Mouse (Mus musculus) left cerebral cortex, adult 2 months (tissue): ENCODE data around the gene Rbp7. TPM values are rescaled to one million over a fixed set of nuclear protein-coding genes. Genes with fewer than 3 reads are reported as not detected.
"Not testable (repeated sequence)": the region's sequence is repeated elsewhere in the genome, so short reads cannot be mapped to it uniquely, and the experiment has no call there.

Source experiments
- DNase-seq, 2 experiments: peaks; one replicate each; pipeline ENCODE4 v3.0.0; 2021 to 2022; ENCODE audit warnings: low spot score in 2 of 2, mixed read lengths in 1 of 2; ENCODE audit errors: extremely low spot score in 1 of 2
- H3K27ac ChIP-seq: fragments of 200-600 bp; 2 replicates; pipeline ENCODE4 v1.8.1; 2022
- H3K4me3 ChIP-seq: fragments of 200-600 bp; 2 replicates; pipeline ENCODE4 v1.8.1; 2022
- CTCF ChIP-seq: fragments of 200-600 bp; IDR thresholded peaks from 2 replicates; pipeline ENCODE4 v1.8.1; 2022; ENCODE audit warnings: antibody characterized with exemption, mild to moderate bottlenecking, moderate library complexity
- intact Hi-C: fragments of 180-260 bp; cut with DNase I; formaldehyde crosslinking; loops from one replicate; pipeline ENCODE4 v1.15.1; 2025
- total RNA-seq, 2 experiments: library from RNA; stranded (reverse); gene quantifications; 2 replicates each; pipeline ENCODE4 v1.2.3; 2021

Gene Rbp7
- total RNA-seq, 2 experiments from 2014 or later = not detected

DNA sequence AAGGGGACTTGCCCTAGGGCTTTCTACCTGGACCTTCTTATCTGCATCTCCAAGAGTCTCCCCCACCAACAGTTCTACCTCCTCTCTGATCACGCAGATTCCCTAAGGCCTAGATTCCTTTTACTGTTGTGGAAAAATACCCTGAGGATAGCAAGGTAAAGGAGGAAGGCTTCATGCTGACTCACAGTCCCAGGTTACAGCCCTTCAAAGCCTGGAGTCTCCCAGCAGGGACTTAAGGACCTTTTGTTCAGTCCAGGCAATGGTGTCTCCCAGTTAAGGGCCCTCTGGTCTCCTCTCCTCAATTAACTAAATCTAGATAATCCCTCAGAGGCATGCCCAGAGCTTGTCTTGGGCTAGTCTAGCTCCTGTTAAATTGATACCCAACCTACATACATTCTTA lies 8.5 kb downstream of the Rbp7 start:
- no peak overlapping the region for H3K27ac ChIP-seq
- H3K4me3 ChIP-seq = no peak overlapping the region
- intact Hi-C loops = loop anchor here (10.0 kb wide), 1 partner anchor 302 kb away; no protein-coding TSS in a partner anchor
- no peak for TF ChIP-seq CTCF
- DNase-seq = no peak

DNA sequence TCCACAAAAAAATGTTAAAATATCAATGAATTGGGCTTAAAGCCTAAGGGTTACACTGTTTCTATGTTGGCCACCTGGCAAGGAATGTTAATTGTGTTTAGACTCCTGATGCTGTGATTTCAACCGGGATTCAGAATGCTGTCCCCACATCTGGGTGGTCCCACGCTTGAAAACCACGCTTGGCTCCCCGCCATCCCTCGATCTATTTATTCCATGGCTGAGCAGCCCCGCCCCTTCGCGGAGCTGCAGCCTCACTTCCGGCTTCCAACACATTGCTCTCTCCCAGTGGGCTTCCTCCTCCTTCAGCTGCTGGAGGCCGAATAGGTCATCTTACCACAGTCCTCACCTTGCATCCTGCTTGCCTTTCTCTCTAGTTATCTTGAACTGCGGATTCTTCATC lies 8.9 kb downstream of the Rbp7 start:
- DNase-seq = peak; percentile 16
- Histone ChIP-seq H3K27ac (peak overlapping the region; percentile 80), H3K4me3 (no peak overlapping the region; the same call in 1 of the 2 replicates)
- intact Hi-C loops = loop anchor here (2.0 to 10.0 kb wide), 2 partner anchors 19 to 301 kb away; partner anchors contain the start of gene Ube4b
- no peak for TF ChIP-seq CTCF

DNA sequence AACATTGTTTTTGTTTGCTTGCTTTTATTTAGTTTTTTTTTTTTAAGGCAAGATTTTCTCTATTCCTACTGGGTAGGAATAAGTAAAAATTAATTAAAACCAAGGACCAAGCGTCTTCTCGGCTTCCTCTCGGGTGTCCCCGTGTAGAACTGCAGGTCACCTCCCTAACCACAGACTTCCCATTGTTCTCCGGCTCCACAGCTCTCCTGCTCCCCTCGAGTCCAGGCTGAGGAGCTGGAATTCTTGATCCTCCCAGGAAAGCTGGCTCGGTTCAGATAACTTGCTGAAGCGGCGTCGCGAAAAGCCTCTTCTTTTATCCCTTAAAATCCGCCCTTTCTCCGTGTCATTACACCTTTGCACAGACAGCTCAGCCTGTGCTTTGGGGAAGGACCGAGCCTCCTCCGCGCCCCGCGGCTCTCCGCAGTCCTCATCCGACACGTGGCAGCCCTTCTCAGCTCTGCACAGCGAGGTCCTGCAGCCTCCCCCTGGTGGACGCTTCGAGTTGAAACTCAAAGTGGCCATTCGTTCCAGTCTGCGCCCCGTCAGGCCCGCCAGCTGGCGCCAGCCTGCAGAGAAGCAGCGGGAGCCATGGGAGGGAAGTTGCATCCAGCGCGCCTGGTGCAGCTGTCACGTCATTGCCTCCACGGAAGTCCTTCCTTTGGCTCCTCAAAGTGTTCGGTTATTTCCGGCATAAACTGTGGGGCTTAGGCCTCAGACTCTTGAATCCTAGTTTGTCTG lies 9.6 kb downstream of the Rbp7 start:
- peak overlapping the region; percentile 80 for H3K27ac ChIP-seq
- H3K4me3 ChIP-seq = peak overlapping the region; percentile 43
- intact Hi-C loops = loop anchor here (2.0 to 10.0 kb wide), 2 partner anchors 18 to 300 kb away; partner anchors contain the start of gene Ube4b
- peak; percentile 75 for TF ChIP-seq CTCF
- peak; percentile 83 to 85 for DNase-seq

DNA sequence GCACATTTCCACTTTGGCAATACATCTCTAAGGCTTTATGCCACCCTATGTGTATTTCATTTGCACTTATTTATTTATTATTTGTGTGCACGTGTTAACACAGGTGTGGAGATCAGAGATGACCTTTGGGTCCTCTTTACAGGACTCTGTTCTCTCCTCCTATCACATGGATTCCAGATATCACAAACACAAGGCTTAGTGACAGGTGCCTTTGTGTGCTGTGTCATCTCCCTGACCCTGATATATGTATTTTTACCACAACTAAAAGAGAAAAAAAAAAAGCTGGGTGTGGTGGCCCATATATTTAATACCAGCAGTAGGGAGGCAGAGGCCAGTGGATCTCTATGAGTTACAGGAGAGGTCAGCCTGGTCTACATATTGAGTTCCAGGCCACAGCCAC lies 10.3 kb downstream of the Rbp7 start:
- intact Hi-C loops = loop anchor here (2.0 to 10.0 kb wide), 2 partner anchors 18 to 300 kb away; partner anchors contain the start of gene Ube4b
- no peak for DNase-seq
- H3K4me3 ChIP-seq = no peak overlapping the region
- H3K27ac ChIP-seq = no peak overlapping the region
- TF ChIP-seq CTCF = no peak

DNA sequence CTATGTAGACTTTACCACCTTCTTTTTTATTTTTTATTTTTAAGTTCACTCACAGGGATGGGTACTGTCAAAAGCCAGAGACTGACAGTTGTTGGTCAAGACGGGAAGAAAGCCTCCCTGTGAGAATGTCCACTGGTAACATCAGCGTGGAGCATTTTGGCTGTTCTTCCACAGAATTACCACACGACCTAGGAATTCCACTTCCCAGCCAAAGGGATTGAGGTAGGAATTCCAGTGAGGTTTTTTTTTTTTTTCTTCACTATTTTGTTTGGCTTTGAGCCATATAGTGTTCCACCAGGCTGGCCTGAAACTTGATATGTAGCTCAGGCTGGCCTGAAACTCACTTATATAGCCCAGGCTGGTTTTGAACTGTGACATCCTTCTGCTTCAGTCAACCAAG lies 12.3 kb downstream of the Rbp7 start:
- no peak for TF ChIP-seq CTCF
- DNase-seq = no peak
- no peak overlapping the region for H3K27ac ChIP-seq
- intact Hi-C loops = loop anchor here (10.0 kb wide), 1 partner anchor 298 kb away; no protein-coding TSS in a partner anchor
- no peak overlapping the region for H3K4me3 ChIP-seq

DNA sequence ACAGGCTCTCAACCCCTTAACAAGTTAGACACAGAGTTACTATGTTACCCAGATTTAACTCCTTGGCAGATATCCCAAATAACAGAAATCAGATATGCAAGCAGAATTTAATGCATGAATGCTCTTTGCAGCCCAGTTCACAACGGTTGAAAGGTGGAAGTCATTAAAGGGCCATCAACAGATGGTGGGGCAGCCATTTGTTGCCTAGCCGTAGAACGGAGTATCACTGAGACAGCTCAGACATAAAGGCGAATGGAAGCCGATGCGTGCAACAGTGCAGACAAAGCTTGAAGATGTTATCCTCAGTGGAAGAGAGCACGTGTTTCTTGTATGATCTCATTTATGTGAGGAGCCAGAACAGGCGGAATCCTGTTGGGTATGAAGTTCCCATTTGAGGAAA lies 14.2 kb downstream of the Rbp7 start:
- TF ChIP-seq CTCF = no peak
- intact Hi-C loops = loop anchor here (1.0 to 10.0 kb wide), 2 partner anchors 9 to 296 kb away; no protein-coding TSS in a partner anchor
- H3K27ac ChIP-seq = no peak overlapping the region
- no peak overlapping the region for H3K4me3 ChIP-seq
- no peak for DNase-seq

DNA sequence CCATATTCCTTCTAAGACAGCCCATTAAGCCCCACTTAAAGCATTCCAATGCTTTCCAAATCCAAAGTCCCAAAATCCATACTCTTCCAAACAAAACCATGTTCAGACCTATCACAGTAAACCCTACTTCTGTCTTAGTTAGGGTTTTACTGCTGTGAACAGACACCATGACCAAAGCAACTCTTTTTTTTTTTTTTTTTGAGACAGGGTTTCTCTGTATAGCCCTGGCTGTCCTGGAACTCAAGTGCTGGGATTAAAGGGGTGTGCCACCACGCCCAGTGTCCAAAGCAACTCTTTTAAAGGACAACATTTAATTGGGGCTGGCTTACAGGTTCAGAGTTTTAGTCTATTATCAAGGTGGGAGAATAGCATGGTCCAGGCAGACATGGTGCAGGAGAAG lies 22.9 kb downstream of the Rbp7 start:
- H3K27ac ChIP-seq, DNase-seq, H3K4me3 ChIP-seq: not testable (repeated sequence)
- intact Hi-C loops = loop anchor here (1.0 kb wide), 1 partner anchor 8 kb away; no protein-coding TSS in a partner anchor

DNA sequence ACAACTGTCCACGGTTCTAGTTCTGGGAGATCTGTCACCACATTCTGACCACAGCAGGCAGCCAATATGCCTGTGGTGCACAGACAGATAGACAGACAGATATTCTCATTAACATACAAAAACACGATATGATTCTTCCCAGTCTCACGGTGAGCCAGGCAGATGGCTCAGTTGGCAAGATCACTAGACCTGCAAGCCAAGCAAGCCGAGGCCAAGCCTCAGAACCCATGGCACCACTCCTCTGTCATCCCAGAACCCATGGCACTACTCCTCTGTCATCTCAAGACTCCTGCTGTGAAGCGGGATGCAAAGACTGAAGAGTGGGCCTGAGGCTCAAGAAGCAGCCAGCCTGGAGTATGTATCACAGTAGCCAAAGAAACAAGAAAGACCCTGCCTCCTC lies 25.2 kb downstream of the Rbp7 start:
- DNase-seq = no peak
- no peak overlapping the region for H3K4me3 ChIP-seq
- H3K27ac ChIP-seq = no peak overlapping the region
- intact Hi-C loops = no loop called here
- TF ChIP-seq CTCF = no peak

DNA sequence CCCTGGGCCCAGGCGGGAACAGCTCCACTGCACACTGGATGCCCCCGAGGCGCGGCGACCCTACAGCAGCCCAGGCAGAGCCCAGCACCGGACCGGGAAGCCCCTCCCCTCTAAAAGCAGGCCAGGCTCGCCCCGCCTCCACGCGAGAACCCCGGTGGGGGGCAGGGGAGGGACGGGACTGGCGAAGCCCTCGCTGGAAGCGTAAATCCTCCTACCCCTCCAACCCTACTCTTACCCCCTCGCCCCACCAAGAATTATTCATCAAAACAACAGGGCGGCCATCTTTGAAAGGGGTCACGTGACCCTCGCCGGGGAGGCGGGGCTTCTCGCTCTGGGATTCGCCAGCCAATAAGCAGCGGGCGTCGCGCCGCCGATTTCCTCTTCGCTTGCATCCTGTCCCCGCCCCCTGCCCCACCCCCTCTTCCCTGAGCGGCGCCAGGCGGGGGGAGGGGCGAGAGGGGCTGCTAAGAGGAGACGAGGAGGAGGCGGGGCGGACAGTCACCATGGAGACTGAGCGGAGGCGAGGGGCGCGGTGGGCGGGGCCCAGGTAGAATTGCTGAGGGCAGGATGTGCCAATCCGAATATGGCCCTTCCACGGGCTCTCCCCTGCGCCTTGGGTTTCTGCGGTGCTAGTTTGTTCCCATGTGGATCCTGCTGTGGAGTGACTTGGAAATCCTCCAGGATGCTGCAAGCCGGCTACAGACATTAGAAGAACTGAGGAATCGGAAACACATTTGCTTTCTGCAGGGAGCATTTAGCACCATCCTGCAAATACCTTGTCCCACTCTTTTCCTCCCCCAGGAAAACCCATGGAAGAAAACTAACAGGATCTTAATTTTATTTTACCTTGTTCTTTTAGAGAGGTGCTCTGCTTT lies 28.2 kb downstream of the Rbp7 start, which contains the start of gene Ube4b:
Gene Ube4b, minus strand, starts transcription at position 425 of the 875 bp plus-strand sequence.
- no peak for TF ChIP-seq CTCF
- DNase-seq = peak; percentile 97 to 98
- intact Hi-C loops = loop anchor here (2.0 kb wide), 2 partner anchors 18 to 120 kb away; partner anchors contain the start of gene Kif1b
- Histone ChIP-seq H3K27ac (peak within 1 kb of the TSS; percentile 99), H3K4me3 (peak within 1 kb of the TSS; percentile 99)

DNA sequence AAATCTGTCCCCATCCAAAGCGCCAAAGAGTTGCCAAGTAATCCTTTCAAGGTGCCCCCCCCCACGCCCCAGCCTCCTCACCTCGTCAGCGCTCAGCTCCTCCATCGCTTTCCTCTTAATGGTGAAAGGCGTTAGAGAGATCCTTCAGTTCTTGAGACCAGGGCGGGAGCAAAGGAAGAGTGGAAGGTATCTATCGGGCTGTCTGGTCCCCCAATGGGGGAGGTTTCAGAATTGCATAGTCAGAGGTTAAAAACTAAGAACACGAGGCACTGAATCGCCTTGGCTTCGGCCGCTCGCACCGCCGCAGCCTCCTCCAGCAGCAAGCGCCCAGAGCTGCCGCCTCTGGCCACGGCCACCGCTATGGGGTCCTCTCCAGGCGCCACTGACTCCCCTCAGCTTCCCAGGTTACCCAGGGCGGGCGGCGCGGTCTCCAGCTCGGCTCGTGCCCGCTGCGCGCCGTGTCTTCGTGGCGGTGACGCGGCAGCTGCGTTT lies 28.9 kb downstream of the Rbp7 start:
- TF ChIP-seq CTCF = no peak
- intact Hi-C loops = loop anchor here (2.0 kb wide), 3 partner anchors 19 to 119 kb away; partner anchors contain the start of gene Kif1b

DNA sequence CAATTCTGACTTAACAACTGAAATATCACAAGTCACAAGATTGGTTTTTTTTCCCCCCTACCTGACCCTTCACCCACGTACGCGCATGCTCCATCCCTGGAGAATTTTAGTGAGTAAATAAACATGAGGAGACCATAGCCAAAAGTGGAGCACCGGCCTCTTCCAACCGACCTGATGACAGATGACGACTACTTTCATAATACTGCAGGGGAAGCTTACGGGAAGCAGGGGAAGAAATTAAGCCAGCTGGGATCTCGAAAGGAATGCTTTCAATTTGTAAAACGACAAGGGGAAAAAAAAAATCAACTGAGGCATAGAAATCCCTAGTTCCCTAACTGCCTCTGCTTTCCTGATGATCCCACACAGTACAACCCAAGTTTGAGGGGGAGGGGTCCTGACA lies 30.0 kb downstream of the Rbp7 start:
- intact Hi-C loops = loop anchor here (2.0 kb wide), 1 partner anchor 20 kb away; no protein-coding TSS in a partner anchor
- peak overlapping the region; percentile 99; the same call in 1 of the 2 replicates for H3K27ac ChIP-seq
- H3K4me3 ChIP-seq = peak overlapping the region; percentile 99
- no peak for DNase-seq
- TF ChIP-seq CTCF = no peak

More for the DNA sequence above, 28.9 kb downstream of the Rbp7 start:
- H3K4me3 ChIP-seq = peak overlapping the region; percentile 99
- H3K27ac ChIP-seq = peak overlapping the region; percentile 99
- DNase-seq = peak in 1 of 2 experiments; percentile 25
